Mouse (Mus musculus) hindbrain, embryonic 11.5 days (tissue): ENCODE data around the gene Rab7b. TPM values are rescaled to one million over a fixed set of nuclear protein-coding genes. Genes with fewer than 3 reads are reported as not detected.

Source experiments
- ATAC-seq: fragments of 200-750 bp; cut with Nextera tagmentation; 2 replicates; pipeline ENCODE4 v1.8.0; 2017; ENCODE audit warnings: mild to moderate bottlenecking, moderate TSS enrichment, moderate library complexity; ENCODE audit not compliant: low FRiP score
- DNase-seq: peaks from one replicate; pipeline ENCODE4 v3.0.0-alpha.2; 2015; ENCODE audit warnings: low spot score
- H3K27ac ChIP-seq: fragments of 300-500 bp; sonication (generic); 2 replicates; pipeline ENCODE4 v1.5.1; 2014; ENCODE audit warnings: mild to moderate bottlenecking, low read depth, low read length
- H3K27me3 ChIP-seq: fragments of 300-500 bp; sonication (generic); 2 replicates; pipeline ENCODE4 v1.6.1; 2014; ENCODE audit warnings: mild to moderate bottlenecking, low read length, moderate library complexity, mixed read lengths; ENCODE audit not compliant: control insufficient read depth, insufficient read depth
- H3K36me3 ChIP-seq: fragments of 300-500 bp; sonication (generic); 2 replicates; pipeline ENCODE4 v1.6.1; 2014; ENCODE audit warnings: mild to moderate bottlenecking, low read length, moderate library complexity, mixed read lengths; ENCODE audit not compliant: control insufficient read depth, insufficient read depth
- H3K4me1 ChIP-seq: fragments of 300-500 bp; sonication (generic); replicated peaks from 2 replicates; pipeline ENCODE4 v1.6.1; 2014; ENCODE audit warnings: low read length, mixed read lengths; ENCODE audit not compliant: control insufficient read depth, insufficient read depth
- H3K4me2 ChIP-seq: fragments of 300-500 bp; sonication (generic); replicated peaks from 2 replicates; pipeline ENCODE4 v1.6.1; 2014; ENCODE audit warnings: mild to moderate bottlenecking, low read depth, low read length
- H3K4me3 ChIP-seq: fragments of 300-500 bp; sonication (generic); 2 replicates; pipeline ENCODE4 v1.5.1; 2014; ENCODE audit warnings: low read depth, low read length
- H3K9ac ChIP-seq: fragments of 300-500 bp; sonication (generic); 2 replicates; pipeline ENCODE4 v1.6.1; 2014; ENCODE audit warnings: low read depth, low read length
- H3K9me3 ChIP-seq: fragments of 300-500 bp; sonication (generic); 2 replicates; pipeline ENCODE4 v1.6.1; 2016; ENCODE audit warnings: low read length; ENCODE audit not compliant: control insufficient read depth
- WGBS: fragments of 180-500 bp; shearing (Covaris S2); extraction: QIAGEN DNeasy Blood & Tissue Kit; methylation state at CpG from one replicate; pipeline ENCODE4 v1.1.7; 2014; 5-methylcytosine and 5-hydroxymethylcytosine counted together
- polyA plus RNA-seq: library from polyadenylated mRNA; unstranded; fragments of >200 nt; fragmentation: Nextera tagmentation; extraction: Ambion mirVana; gene quantifications from 2 replicates; pipeline ENCODE4 v1.2.1, GENCODE M21; 2014

Rab7b gene
- polyA plus RNA-seq, 1 experiment from 2014 or later = 1.6 TPM

- H3K9ac ChIP-seq = no peak overlapping the region
- DNase-seq = no peak
- no peak overlapping the region for H3K4me3 ChIP-seq
- 92% methylated on average over 3 of the region's 3 CpGs for WGBS
- H3K4me2 ChIP-seq = no peak overlapping the region
- H3K9me3 ChIP-seq = no peaks in the 10 kb centered on the region
- H3K27ac ChIP-seq = no peak overlapping the region
- H3K4me1 ChIP-seq = no peaks in the 10 kb centered on the region
- ATAC-seq = no peak
- H3K27me3 ChIP-seq = no peaks in the 10 kb centered on the region
- no peaks in the 10 kb centered on the region for H3K36me3 ChIP-seq
Measured at GRCm38 (mm10) chr1:131721989-131722388, 33.5 kb downstream of the Rab7b start.

GRCm38 (mm10) chr1:131723549-131723948 lies 35.1 kb downstream of the Rab7b start:
- H3K27ac ChIP-seq = no peak overlapping the region
- no peaks in the 10 kb centered on the region for H3K27me3 ChIP-seq
- H3K36me3 ChIP-seq = no peaks in the 10 kb centered on the region
- H3K9me3 ChIP-seq = no peaks in the 10 kb centered on the region
- DNase-seq (no peak), ATAC-seq (no peak)
- no peaks in the 10 kb centered on the region for H3K4me1 ChIP-seq
- no peak overlapping the region for H3K9ac ChIP-seq
- H3K4me3 ChIP-seq = no peak overlapping the region
- no peak overlapping the region for H3K4me2 ChIP-seq
- 68% methylated on average over 4 of the region's 4 CpGs for WGBS

- no peak overlapping the region for H3K4me2 ChIP-seq
- no peaks in the 10 kb centered on the region for H3K4me1 ChIP-seq
- WGBS = 74% methylated on average over 6 of the region's 6 CpGs
- H3K9ac ChIP-seq = no peak overlapping the region
- ATAC-seq = no peak
- H3K36me3 ChIP-seq = no peaks in the 10 kb centered on the region
- H3K27ac ChIP-seq = no peak overlapping the region
- H3K9me3 ChIP-seq = no peaks in the 10 kb centered on the region
- H3K27me3 ChIP-seq = no peaks in the 10 kb centered on the region
- no peak overlapping the region for H3K4me3 ChIP-seq
- no peak for DNase-seq
Measured at GRCm38 (mm10) chr1:131726586-131726985, 38.1 kb downstream of the Rab7b start.

GRCm38 (mm10) chr1:131730639-131731437 lies 42.3 kb downstream of the Rab7b start:
- Histone ChIP-seq H3K27me3 (no peaks in the 10 kb centered on the region), H3K9ac (no peak overlapping the region), H3K36me3 (no peaks in the 10 kb centered on the region), H3K4me1 (no peaks in the 10 kb centered on the region), H3K4me3 (no peak overlapping the region), H3K4me2 (no peak overlapping the region), H3K9me3 (no peaks in the 10 kb centered on the region), H3K27ac (no peak overlapping the region)
- ATAC-seq = no peak
- WGBS = 86% methylated on average over 12 of the region's 12 CpGs
- no peak for DNase-seq

- Histone ChIP-seq H3K9me3 (no peaks in the 10 kb centered on the region), H3K27ac (no peak overlapping the region), H3K4me1 (no peaks in the 10 kb centered on the region), H3K9ac (no peak overlapping the region), H3K4me3 (no peak overlapping the region), H3K27me3 (no peaks in the 10 kb centered on the region), H3K36me3 (no peaks in the 10 kb centered on the region), H3K4me2 (no peak overlapping the region)
- DNase-seq = no peak
- 55% methylated on average over 13 of the region's 13 CpGs for WGBS
- ATAC-seq = no peak
Measured at GRCm38 (mm10) chr1:131733474-131734180, 45.1 kb downstream of the Rab7b start.

- DNase-seq (no peak), ATAC-seq (no peak)
- no peaks in the 10 kb centered on the region for H3K27me3 ChIP-seq
- H3K27ac ChIP-seq = no peak overlapping the region
- no peaks in the 10 kb centered on the region for H3K9me3 ChIP-seq
- H3K36me3 ChIP-seq = no peaks in the 10 kb centered on the region
- WGBS = 96% methylated on average over 6 of the region's 6 CpGs
- H3K4me2 ChIP-seq = no peak overlapping the region
- H3K4me3 ChIP-seq = no peak overlapping the region
- H3K4me1 ChIP-seq = no peaks in the 10 kb centered on the region
- H3K9ac ChIP-seq = no peak overlapping the region
Measured at GRCm38 (mm10) chr1:131734657-131735273, 46.3 kb downstream of the Rab7b start.

GRCm38 (mm10) chr1:131736494-131736893 lies 48.0 kb downstream of the Rab7b start:
- ATAC-seq (no peak), DNase-seq (no peak)
- no peaks in the 10 kb centered on the region for H3K4me1 ChIP-seq
- no peak overlapping the region for H3K27ac ChIP-seq
- no peaks in the 10 kb centered on the region for H3K9me3 ChIP-seq
- H3K4me2 ChIP-seq = no peak overlapping the region
- H3K9ac ChIP-seq = no peak overlapping the region
- H3K27me3 ChIP-seq = no peaks in the 10 kb centered on the region
- 89% methylated on average over 9 of the region's 9 CpGs for WGBS
- H3K36me3 ChIP-seq = no peaks in the 10 kb centered on the region
- H3K4me3 ChIP-seq = no peak overlapping the region

- Histone ChIP-seq H3K9me3 (no peaks in the 10 kb centered on the region), H3K27ac (no peak overlapping the region), H3K9ac (no peak overlapping the region), H3K4me1 (no peaks in the 10 kb centered on the region), H3K4me2 (no peak overlapping the region), H3K27me3 (no peaks in the 10 kb centered on the region), H3K36me3 (no peaks in the 10 kb centered on the region), H3K4me3 (no peak overlapping the region)
- DNase-seq = no peak
- WGBS = 75% methylated on average over 5 of the region's 5 CpGs
- ATAC-seq = no peak
Measured at GRCm38 (mm10) chr1:131737269-131737668, 48.8 kb downstream of the Rab7b start.
